Mouse (Mus musculus): ENCODE results near the gene Mfap5. TPM values are rescaled to one million over a fixed set of nuclear protein-coding genes. Genes with fewer than 3 reads are reported as not detected.

Mfap5 gene
- polyA plus RNA-seq, 1 experiment, result 3.6 TPM

DNA sequence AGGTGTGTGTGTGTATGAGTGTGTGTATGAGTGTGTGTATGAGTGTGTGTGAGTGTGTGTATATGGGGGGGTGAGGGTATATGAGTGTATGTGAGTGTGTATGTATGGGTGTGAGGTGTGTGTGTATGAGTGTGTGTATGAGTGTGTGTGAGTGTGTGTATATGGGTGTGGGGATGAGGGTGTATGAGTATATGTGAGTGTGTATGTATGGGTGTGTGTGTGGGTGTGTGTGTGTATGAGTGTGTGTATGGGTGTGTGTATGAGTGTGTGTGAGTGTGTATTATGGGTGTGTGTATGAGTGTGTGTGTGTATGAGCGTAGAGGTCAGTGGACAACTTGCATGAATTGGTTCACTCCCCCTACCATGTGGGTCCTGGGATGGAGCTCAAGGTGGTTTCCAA, 39.0 kb downstream of the Mfap5 start:
- no peaks in the 10 kb centered on the region for H3K4me1 ChIP-seq (ENCODE audit: control insufficient read depth, insufficient read depth, low read length)

GRCm38 (mm10) chr6:122545289-122545882, 39.7 kb downstream of the Mfap5 start:
- TF ChIP-seq CTCF (IDR thresholded peaks at IDR 0.05; ENCODE audit: low read depth, low read length) (no peak), POLR2A (IDR thresholded peaks at IDR 0.05; ENCODE audit: insufficient read depth, low read length) (no peak), EP300 (IDR thresholded peaks at IDR 0.05; ENCODE audit: insufficient read depth, low read depth, low read length) (no peak)
- Histone ChIP-seq H3K9me3 (replicated peaks; ENCODE audit: control insufficient read depth, insufficient read depth, low read length, poor library complexity, severe bottlenecking) (no peaks in the 10 kb centered on the region), H3K27ac (ENCODE audit: insufficient read depth, low read length) (no peak overlapping the region), H3K36me3 (ENCODE audit: control insufficient read depth, insufficient read depth, low read length, poor library complexity, severe bottlenecking) (no peaks in the 10 kb centered on the region), H3K4me3 (ENCODE audit: low read depth, low read length) (no peak overlapping the region), H3K9ac (ENCODE audit: low read depth, poor library complexity, severe bottlenecking) (no peak overlapping the region), H3K27me3 (ENCODE audit: control insufficient read depth, insufficient read depth, low read length, poor library complexity, severe bottlenecking) (no peaks in the 10 kb centered on the region), H3K4me1 (ENCODE audit: control insufficient read depth, insufficient read depth, low read length) (no peaks in the 10 kb centered on the region)

More for the DNA sequence above, 39.0 kb downstream of the Mfap5 start:
- H3K4me3 ChIP-seq (ENCODE audit: low read depth, low read length), result no peak overlapping the region
- no peak for TF ChIP-seq POLR2A (IDR thresholded peaks at IDR 0.05; ENCODE audit: insufficient read depth, low read length)
- TF ChIP-seq CTCF (IDR thresholded peaks at IDR 0.05; ENCODE audit: low read depth, low read length), result no peak
- no peak for TF ChIP-seq EP300 (IDR thresholded peaks at IDR 0.05; ENCODE audit: insufficient read depth, low read depth, low read length)
- H3K27me3 ChIP-seq (ENCODE audit: control insufficient read depth, insufficient read depth, low read length, poor library complexity, severe bottlenecking), result no peaks in the 10 kb centered on the region
- H3K9ac ChIP-seq (ENCODE audit: low read depth, poor library complexity, severe bottlenecking), result no peak overlapping the region
- H3K36me3 ChIP-seq (ENCODE audit: control insufficient read depth, insufficient read depth, low read length, poor library complexity, severe bottlenecking), result no peaks in the 10 kb centered on the region
- H3K9me3 ChIP-seq (replicated peaks; ENCODE audit: control insufficient read depth, insufficient read depth, low read length, poor library complexity, severe bottlenecking), result no peaks in the 10 kb centered on the region
- H3K27ac ChIP-seq (ENCODE audit: insufficient read depth, low read length), result no peak overlapping the region

DNA sequence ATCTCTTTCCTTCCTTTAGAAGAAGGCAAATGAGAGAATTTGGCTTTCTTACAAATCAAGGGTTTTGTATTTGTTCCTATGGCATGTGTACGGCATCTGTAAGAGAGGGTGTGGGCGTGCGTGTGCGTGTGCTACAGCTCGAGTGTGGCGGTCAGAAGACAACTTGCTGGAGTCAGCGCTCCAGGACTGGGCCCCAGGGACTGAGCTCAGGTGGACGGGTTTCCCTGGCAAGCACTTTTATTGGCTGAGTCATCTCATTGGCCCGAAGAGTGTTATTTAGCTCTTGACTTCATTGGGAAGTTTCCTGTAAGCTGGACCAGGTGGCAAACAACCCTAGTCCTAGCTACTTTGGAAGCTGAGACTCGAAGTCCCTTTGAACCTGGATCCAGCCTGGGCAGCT, 40.3 kb downstream of the Mfap5 start:
- H3K4me3 ChIP-seq (ENCODE audit: low read depth, low read length), result no peak overlapping the region
- no peak overlapping the region for H3K27ac ChIP-seq (ENCODE audit: insufficient read depth, low read length)
- TF ChIP-seq CTCF (IDR thresholded peaks at IDR 0.05; ENCODE audit: low read depth, low read length) (no peak), EP300 (IDR thresholded peaks at IDR 0.05; ENCODE audit: insufficient read depth, low read depth, low read length) (no peak), POLR2A (IDR thresholded peaks at IDR 0.05; ENCODE audit: insufficient read depth, low read length) (no peak)

DNA sequence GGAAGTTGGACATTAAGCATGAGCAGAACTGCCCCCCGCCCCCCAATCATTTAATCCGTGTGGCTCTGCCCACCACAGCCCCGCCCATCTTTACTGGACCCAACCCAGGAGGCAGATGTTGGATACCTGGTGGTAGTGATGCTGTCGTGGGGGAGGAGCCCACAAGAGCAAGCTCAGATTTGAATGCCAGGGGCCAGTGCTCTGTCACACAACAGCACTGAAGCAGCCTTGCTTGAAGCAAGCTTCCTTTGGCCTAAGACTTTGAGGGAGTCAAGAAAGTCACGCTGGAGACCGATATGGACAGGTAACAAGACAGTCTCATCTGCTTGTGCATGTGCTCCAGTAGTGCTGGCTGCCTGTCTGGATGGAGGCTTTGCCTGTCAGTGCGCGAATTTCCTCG, 48.0 kb downstream of the Mfap5 start, which contains the start of gene Aicda:
Aicda (plus strand) TSS at position 196 of the 400 bp plus-strand sequence.
- Histone ChIP-seq H3K4me3 (ENCODE audit: low read depth, low read length) (no peak within 1 kb of the TSS), H3K9ac (ENCODE audit: low read depth, poor library complexity, severe bottlenecking) (no peak within 1 kb of the TSS), H3K4me1 (ENCODE audit: control insufficient read depth, insufficient read depth, low read length) (no peaks in the 10 kb centered on the region), H3K27me3 (ENCODE audit: control insufficient read depth, insufficient read depth, low read length, poor library complexity, severe bottlenecking) (no peaks in the 10 kb centered on the region), H3K9me3 (replicated peaks; ENCODE audit: control insufficient read depth, insufficient read depth, low read length, poor library complexity, severe bottlenecking) (no peaks in the 10 kb centered on the region), H3K36me3 (ENCODE audit: control insufficient read depth, insufficient read depth, low read length, poor library complexity, severe bottlenecking) (no peaks in the 10 kb centered on the region), H3K27ac (ENCODE audit: insufficient read depth, low read length) (no peak within 1 kb of the TSS)
- no peak for TF ChIP-seq POLR2A (IDR thresholded peaks at IDR 0.05; ENCODE audit: insufficient read depth, low read length)
- no peak for TF ChIP-seq EP300 (IDR thresholded peaks at IDR 0.05; ENCODE audit: insufficient read depth, low read depth, low read length)

More for the DNA sequence above, 40.3 kb downstream of the Mfap5 start:
- Histone ChIP-seq H3K27me3 (ENCODE audit: control insufficient read depth, insufficient read depth, low read length, poor library complexity, severe bottlenecking) (no peaks in the 10 kb centered on the region), H3K9me3 (replicated peaks; ENCODE audit: control insufficient read depth, insufficient read depth, low read length, poor library complexity, severe bottlenecking) (no peaks in the 10 kb centered on the region), H3K4me1 (ENCODE audit: control insufficient read depth, insufficient read depth, low read length) (no peaks in the 10 kb centered on the region), H3K36me3 (ENCODE audit: control insufficient read depth, insufficient read depth, low read length, poor library complexity, severe bottlenecking) (no peaks in the 10 kb centered on the region), H3K9ac (ENCODE audit: low read depth, poor library complexity, severe bottlenecking) (no peak overlapping the region)

- no peak for TF ChIP-seq POLR2A (IDR thresholded peaks at IDR 0.05; ENCODE audit: insufficient read depth, low read length)
- no peak for TF ChIP-seq CTCF (IDR thresholded peaks at IDR 0.05; ENCODE audit: low read depth, low read length)
- TF ChIP-seq EP300 (IDR thresholded peaks at IDR 0.05; ENCODE audit: insufficient read depth, low read depth, low read length), result no peak
- no peaks in the 10 kb centered on the region for H3K9me3 ChIP-seq (replicated peaks; ENCODE audit: control insufficient read depth, insufficient read depth, low read length, poor library complexity, severe bottlenecking)
- H3K27me3 ChIP-seq (ENCODE audit: control insufficient read depth, insufficient read depth, low read length, poor library complexity, severe bottlenecking), result no peaks in the 10 kb centered on the region
Observed at GRCm38 (mm10) chr6:122554102-122554501, 48.5 kb downstream of the Mfap5 start.

GRCm38 (mm10) chr6:122555266-122555665, 49.6 kb downstream of the Mfap5 start:
- no peak overlapping the region for H3K27ac ChIP-seq (ENCODE audit: insufficient read depth, low read length)
- H3K9ac ChIP-seq (ENCODE audit: low read depth, poor library complexity, severe bottlenecking), result no peak overlapping the region
- H3K36me3 ChIP-seq (ENCODE audit: control insufficient read depth, insufficient read depth, low read length, poor library complexity, severe bottlenecking), result no peaks in the 10 kb centered on the region
- no peaks in the 10 kb centered on the region for H3K27me3 ChIP-seq (ENCODE audit: control insufficient read depth, insufficient read depth, low read length, poor library complexity, severe bottlenecking)
- no peaks in the 10 kb centered on the region for H3K4me1 ChIP-seq (ENCODE audit: control insufficient read depth, insufficient read depth, low read length)
- H3K4me3 ChIP-seq (ENCODE audit: low read depth, low read length), result no peak overlapping the region
- no peak for TF ChIP-seq POLR2A (IDR thresholded peaks at IDR 0.05; ENCODE audit: insufficient read depth, low read length)
- no peak for TF ChIP-seq EP300 (IDR thresholded peaks at IDR 0.05; ENCODE audit: insufficient read depth, low read depth, low read length)
- TF ChIP-seq CTCF (IDR thresholded peaks at IDR 0.05; ENCODE audit: low read depth, low read length), result no peak
- no peaks in the 10 kb centered on the region for H3K9me3 ChIP-seq (replicated peaks; ENCODE audit: control insufficient read depth, insufficient read depth, low read length, poor library complexity, severe bottlenecking)

More at GRCm38 (mm10) chr6:122554102-122554501, 48.5 kb downstream of the Mfap5 start:
- Histone ChIP-seq H3K36me3 (ENCODE audit: control insufficient read depth, insufficient read depth, low read length, poor library complexity, severe bottlenecking) (no peaks in the 10 kb centered on the region), H3K4me1 (ENCODE audit: control insufficient read depth, insufficient read depth, low read length) (no peaks in the 10 kb centered on the region), H3K4me3 (ENCODE audit: low read depth, low read length) (no peak overlapping the region), H3K9ac (ENCODE audit: low read depth, poor library complexity, severe bottlenecking) (no peak overlapping the region), H3K27ac (ENCODE audit: insufficient read depth, low read length) (no peak overlapping the region)
